Mouse (Mus musculus) MEL (cell line): ENCODE data around the gene Auts2. TPM values are rescaled to one million over a fixed set of nuclear protein-coding genes. Genes with fewer than 3 reads are reported as not detected.

Experiments used
- DNase-seq: peaks from one replicate; pipeline ENCODE4 v3.0.0; 2011; ENCODE audit warnings: low read depth, low spot score
- H3K27ac ChIP-seq: 2 replicates; pipeline ENCODE4 v1.5.1; 2012; ENCODE audit warnings: low read depth, mild to moderate bottlenecking, control low read depth, low read length, moderate library complexity; ENCODE audit not compliant: control insufficient read depth
- H3K27me3 ChIP-seq, 2 experiments: fragments of 150-350 bp in 1 of 2; sonication (generic) in 1 of 2; 2 replicates each; pipeline ENCODE4 v1.6.1; 2012; ENCODE audit warnings: low read length in 2 of 2, mild to moderate bottlenecking in 2 of 2, improper control_type of control experiment in 1 of 2, moderate library complexity in 1 of 2; ENCODE audit not compliant: insufficient read depth in 2 of 2, control insufficient read depth in 1 of 2
- H3K36me3 ChIP-seq, 2 experiments: 2 replicates each; pipeline ENCODE4 v1.6.1; 2012 to 2014; ENCODE audit warnings: low read length in 2 of 2, improper control_type of control experiment in 1 of 2, inconsistent platforms in 1 of 2, mild to moderate bottlenecking in 1 of 2; ENCODE audit not compliant: insufficient read depth in 2 of 2, control insufficient read depth in 1 of 2
- H3K4me1 ChIP-seq, 2 experiments: fragments of 150-350 bp in 1 of 2; sonication (generic) in 1 of 2; 2 replicates each; pipeline ENCODE4 v1.6.1; 2012; ENCODE audit warnings: low read length in 2 of 2, improper control_type of control experiment in 1 of 2, mild to moderate bottlenecking in 1 of 2; ENCODE audit not compliant: insufficient read depth in 2 of 2, control insufficient read depth in 1 of 2
- H3K4me3 ChIP-seq, 2 experiments: fragments of 150-350 bp in 1 of 2; sonication (generic) in 1 of 2; 2 replicates each; pipeline ENCODE4 v1.5.1; 2012; ENCODE audit warnings: low read depth in 2 of 2, low read length in 2 of 2, mild to moderate bottlenecking in 2 of 2, moderate library complexity in 2 of 2, control low read depth in 1 of 2, improper control_type of control experiment in 1 of 2; ENCODE audit not compliant: control insufficient read depth in 1 of 2, insufficient read depth in 1 of 2
- H3K79me2 ChIP-seq: 2 replicates; pipeline ENCODE4 v1.6.1; 2012; ENCODE audit warnings: mild to moderate bottlenecking, low read length, moderate library complexity; ENCODE audit not compliant: control insufficient read depth, poor library complexity, insufficient read depth
- H3K9ac ChIP-seq: 2 replicates; pipeline ENCODE4 v1.6.1; 2012; ENCODE audit warnings: low read depth, mild to moderate bottlenecking, control low read depth, low read length, moderate library complexity; ENCODE audit not compliant: control insufficient read depth, poor library complexity, severe bottlenecking
- H3K9me3 ChIP-seq: fragments of 150-350 bp; sonication (generic); replicated peaks from 2 replicates; pipeline ENCODE4 v1.6.1; 2012; ENCODE audit warnings: mild to moderate bottlenecking, low read length, improper control_type of control experiment, moderate library complexity; ENCODE audit not compliant: insufficient read depth
- BHLHE40 ChIP-seq: IDR thresholded peaks from 2 replicates; pipeline ENCODE4 v1.6.1; 2012; ENCODE audit warnings: low read depth, mild to moderate bottlenecking, inconsistent platforms, low read length, improper control_type of control experiment, borderline replicate concordance
- CHD1 ChIP-seq: IDR thresholded peaks from 2 replicates; pipeline ENCODE4 v1.6.1; 2012; ENCODE audit warnings: low read depth, mild to moderate bottlenecking, inconsistent platforms, low read length, improper control_type of control experiment
- E2F4 ChIP-seq: IDR thresholded peaks from 2 replicates; pipeline ENCODE4 v1.6.1; 2011; ENCODE audit warnings: low read depth, low read length, improper control_type of control experiment, borderline replicate concordance
- ETS1 ChIP-seq: IDR thresholded peaks from 2 replicates; pipeline ENCODE4 v1.6.1; 2012; ENCODE audit warnings: low read depth, mild to moderate bottlenecking, inconsistent platforms, low read length, improper control_type of control experiment, moderate library complexity
- GATA1 ChIP-seq: IDR thresholded peaks from 2 replicates; pipeline ENCODE4 v1.6.1; 2011; ENCODE audit warnings: low read depth, low read length, improper control_type of control experiment
- JUND ChIP-seq: IDR thresholded peaks from 2 replicates; pipeline ENCODE4 v1.6.1; 2011; ENCODE audit warnings: low read depth, mild to moderate bottlenecking, improper control_type of control experiment, low read length
- KAT2A ChIP-seq: conservative IDR thresholded peaks from 2 replicates; pipeline ENCODE4 v1.6.1; 2012; ENCODE audit warnings: low read depth, low read length, improper control_type of control experiment, inconsistent platforms
- MAFK ChIP-seq: IDR thresholded peaks from 2 replicates; pipeline ENCODE4 v1.6.1; 2011; ENCODE audit warnings: low read depth, mild to moderate bottlenecking, low read length, improper control_type of control experiment, borderline replicate concordance
- MEF2A ChIP-seq: IDR thresholded peaks from 2 replicates; pipeline ENCODE4 v1.6.1; 2014; ENCODE audit warnings: low read depth, mild to moderate bottlenecking, inconsistent platforms, low read length, improper control_type of control experiment; ENCODE audit not compliant: poor library complexity, insufficient replicate concordance, severe bottlenecking; ENCODE audit errors: extremely low read depth
- POLR2AphosphoS5 ChIP-seq: IDR thresholded peaks from 2 replicates; pipeline ENCODE4 v1.6.1; 2012; ENCODE audit warnings: low read depth, borderline replicate concordance, mild to moderate bottlenecking, inconsistent platforms, low read length, moderate library complexity, mixed read lengths
- RAD21 ChIP-seq: IDR thresholded peaks from 2 replicates; pipeline ENCODE4 v1.6.1; 2011; ENCODE audit warnings: mild to moderate bottlenecking, low read depth, low read length, improper control_type of control experiment
- RCOR1 ChIP-seq: IDR thresholded peaks from 2 replicates; pipeline ENCODE4 v1.6.1; 2012; ENCODE audit warnings: low read depth, mild to moderate bottlenecking, inconsistent platforms, low read length, improper control_type of control experiment
- TBP ChIP-seq: IDR thresholded peaks from 2 replicates; pipeline ENCODE4 v1.8.0; 2011; ENCODE audit warnings: low read depth, low read length, improper control_type of control experiment
- TCF12 ChIP-seq: IDR thresholded peaks from 2 replicates; pipeline ENCODE4 v1.6.1; 2014; ENCODE audit warnings: low read depth, mild to moderate bottlenecking, inconsistent platforms, low read length, improper control_type of control experiment, moderate library complexity
- USF1 ChIP-seq: IDR thresholded peaks from 2 replicates; pipeline ENCODE4 v1.6.1; 2014; ENCODE audit warnings: low read depth, mild to moderate bottlenecking, inconsistent platforms, low read length, improper control_type of control experiment, moderate library complexity
- USF2 ChIP-seq, 2 experiments: IDR thresholded peaks; 2 replicates each; pipeline ENCODE4 v1.6.1; 2011 to 2012; ENCODE audit warnings: improper control_type of control experiment in 2 of 2, low read length in 2 of 2, borderline replicate concordance in 1 of 2, inconsistent platforms in 1 of 2, low read depth in 1 of 2, mild to moderate bottlenecking in 1 of 2; ENCODE audit not compliant: insufficient read depth in 1 of 2
- ZC3H11A ChIP-seq: IDR thresholded peaks from 2 replicates; pipeline ENCODE4 v1.6.1; 2012; ENCODE audit warnings: low read depth, mild to moderate bottlenecking, inconsistent platforms, low read length, improper control_type of control experiment
- ZKSCAN1 ChIP-seq: IDR thresholded peaks from 2 replicates; pipeline ENCODE4 v1.6.1; 2012; ENCODE audit warnings: low read depth, mild to moderate bottlenecking, inconsistent platforms, low read length, improper control_type of control experiment, moderate library complexity
- ZMIZ1 ChIP-seq: IDR thresholded peaks from 2 replicates; pipeline ENCODE4 v1.6.1; 2012; ENCODE audit warnings: low read depth, mild to moderate bottlenecking, inconsistent platforms, low read length, improper control_type of control experiment, moderate library complexity
- ZNF384 ChIP-seq: IDR thresholded peaks from 2 replicates; pipeline ENCODE4 v1.6.1; 2012; ENCODE audit warnings: low read depth, mild to moderate bottlenecking, inconsistent platforms, low read length, improper control_type of control experiment
- polyA plus RNA-seq, 2 experiments: library from polyadenylated mRNA; stranded (reverse) in 1 of 2; unstranded in 1 of 2; fragments of >175 nt in 1 of 2; fragments of >200 nt in 1 of 2; gene quantifications; 2 replicates each; pipeline versions ENCODE4 v1.2.1 to v1.2.4; 2012; ENCODE audit warnings: low replicate concordance in 2 of 2, low read depth in 1 of 2; ENCODE audit not compliant: insufficient read length in 2 of 2, insufficient read depth in 1 of 2, missing spikeins in 1 of 2
- total RNA-seq: library from RNA; depleted of rRNA; stranded (reverse); fragments of 300-350 nt; gene quantifications from 2 replicates; pipeline ENCODE4 v1.2.3, GENCODE M21; 2012

Auts2 gene
- total and polyA plus RNA-seq, 3 experiments, result not detected

DNA sequence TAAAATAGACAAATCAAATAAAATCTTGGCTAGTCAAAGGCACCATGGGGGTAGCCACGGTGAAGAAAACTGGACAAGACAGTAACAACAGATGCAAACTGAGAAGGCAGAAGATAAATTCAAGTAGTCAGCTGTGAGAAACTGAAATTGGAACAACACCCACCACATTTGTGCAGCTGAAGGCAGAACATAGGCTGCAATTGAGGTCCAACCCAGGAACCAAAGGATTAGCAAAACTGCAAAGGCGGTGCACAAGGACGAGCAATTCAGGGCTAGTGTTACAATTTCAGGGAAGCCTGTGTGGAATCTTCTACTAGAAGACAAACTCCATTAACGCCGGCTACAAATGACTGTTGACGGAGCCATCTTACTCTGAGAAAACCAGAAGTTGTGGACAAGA lies 550.9 kb downstream of the Auts2 start:
- H3K4me3 ChIP-seq, result no peak overlapping the region
- H3K36me3 ChIP-seq, result no peaks in the 10 kb centered on the region
- no peak for TF ChIP-seq ETS1
- TF ChIP-seq USF2 (IDR thresholded peaks at IDR 0.05; ENCODE audit: borderline replicate concordance in 1 of 2, insufficient read depth in 1 of 2, low read depth in 1 of 2, low read length in 2 of 2), result no peak
- TF ChIP-seq ZKSCAN1, result no peak
- no peak for TF ChIP-seq MEF2A
- TF ChIP-seq RCOR1, result no peak
- TF ChIP-seq RAD21, result no peak
- TF ChIP-seq TCF12, result no peak
- no peak for TF ChIP-seq KAT2A
- no peak for TF ChIP-seq JUND
- TF ChIP-seq ZC3H11A, result no peak
- TF ChIP-seq MAFK, result no peak
- no peak for TF ChIP-seq POLR2AphosphoS5
- TF ChIP-seq E2F4, result no peak
- no peak for TF ChIP-seq BHLHE40
- no peak for TF ChIP-seq CHD1
- TF ChIP-seq GATA1, result no peak
- TF ChIP-seq TBP, result no peak
- TF ChIP-seq ZMIZ1, result no peak
- TF ChIP-seq ZNF384, result no peak
- H3K9ac ChIP-seq, result no peak overlapping the region
- DNase-seq, result no peak
- no peak overlapping the region for H3K27ac ChIP-seq
- H3K9me3 ChIP-seq, result no peaks in the 10 kb centered on the region
- no peaks in the 10 kb centered on the region for H3K27me3 ChIP-seq
- no peaks in the 10 kb centered on the region for H3K79me2 ChIP-seq
- H3K4me1 ChIP-seq, result no peaks in the 10 kb centered on the region

DNA sequence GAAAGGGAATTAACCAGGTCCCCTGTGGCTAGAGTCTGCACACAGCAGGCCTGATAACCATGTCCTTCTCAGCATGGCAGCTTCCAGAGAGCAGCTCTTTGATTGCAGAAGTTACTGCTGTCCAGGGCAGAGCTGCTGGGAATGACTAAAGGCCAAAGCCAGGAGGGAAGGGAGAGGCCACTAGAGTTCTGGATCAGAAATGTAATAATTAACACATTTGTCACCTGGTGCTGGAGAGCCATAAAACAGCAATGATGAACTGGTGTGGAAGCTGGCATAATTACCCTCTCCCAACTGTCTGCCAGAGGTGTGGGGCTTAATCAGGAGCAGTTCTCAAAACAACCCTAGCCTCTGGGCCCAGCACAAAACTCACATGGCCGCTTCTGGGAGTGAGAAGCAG lies 552.6 kb downstream of the Auts2 start:
- TF ChIP-seq GATA1 (no peak), RAD21 (no peak), BHLHE40 (no peak), USF1 (no peak), E2F4 (no peak), CHD1 (no peak), POLR2AphosphoS5 (no peak)
- DNase-seq, result no peak
- no peaks in the 10 kb centered on the region for H3K27me3 ChIP-seq

More for the DNA sequence above, 552.6 kb downstream of the Auts2 start:
- Histone ChIP-seq H3K36me3 (no peaks in the 10 kb centered on the region), H3K4me1 (no peaks in the 10 kb centered on the region), H3K27ac (no peak overlapping the region), H3K4me3 (no peak overlapping the region), H3K9ac (no peak overlapping the region), H3K9me3 (no peaks in the 10 kb centered on the region), H3K79me2 (no peaks in the 10 kb centered on the region)
